Mouse (Mus musculus) heart, postnatal 14 days (tissue): Measurements from ENCODE around the gene Relb. TPM values are rescaled to one million over a fixed set of nuclear protein-coding genes. Genes with fewer than 3 reads are reported as not detected.

Experiments
- DNase-seq, 2 experiments: peaks; one replicate each; pipeline ENCODE4 v3.0.0; 2021 to 2022
- intact Hi-C: fragments of 180-260 bp; cut with DNase I; formaldehyde crosslinking; loops from one replicate; pipeline ENCODE4 v1.15.1; 2025
- total RNA-seq, 2 experiments: library from RNA; stranded (reverse); gene quantifications; 2 replicates each; pipeline ENCODE4 v1.2.3; 2021

Gene Relb
- total RNA-seq, 2 experiments from 2014 or later: 6.3 to 9.6 TPM

DNA sequence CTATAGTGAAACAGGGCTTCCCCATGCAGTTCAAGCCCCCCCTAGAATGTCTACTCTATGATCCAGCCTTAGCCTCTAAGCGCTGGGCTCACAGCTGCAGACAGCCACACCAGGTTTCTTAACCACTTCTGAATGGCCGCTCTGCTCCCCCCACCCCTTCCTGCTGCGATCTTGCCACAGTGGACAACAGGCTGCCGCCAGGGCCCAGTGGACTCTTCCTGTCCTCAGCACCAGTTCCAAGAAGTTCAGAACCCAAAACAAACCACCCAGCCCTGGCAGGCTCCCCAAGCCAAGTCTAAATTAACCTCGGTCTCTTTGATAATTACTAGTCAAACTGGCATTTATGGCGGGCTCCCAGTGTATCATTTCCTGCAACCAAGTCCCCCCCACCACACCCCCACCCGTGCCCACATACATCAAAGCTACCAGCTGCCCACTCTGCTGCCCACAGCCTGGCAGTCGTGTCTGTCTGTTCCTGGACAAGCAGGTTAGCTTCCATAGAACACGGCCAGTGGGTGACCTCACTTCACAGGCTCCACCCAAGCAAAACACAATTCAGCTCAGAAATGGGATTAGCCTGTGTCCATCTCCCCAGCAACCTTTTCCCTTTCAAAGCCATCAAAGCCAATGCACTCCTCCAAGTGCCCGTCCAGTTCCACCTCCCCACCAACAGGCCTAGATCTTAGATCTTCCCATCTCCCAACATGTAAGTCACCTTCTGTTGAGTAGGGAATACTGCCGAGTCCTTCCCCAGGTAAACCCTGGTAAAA lies 68.6 kb downstream of the Relb start:
- intact Hi-C loops: no loop called here
- DNase-seq: no peak

DNA sequence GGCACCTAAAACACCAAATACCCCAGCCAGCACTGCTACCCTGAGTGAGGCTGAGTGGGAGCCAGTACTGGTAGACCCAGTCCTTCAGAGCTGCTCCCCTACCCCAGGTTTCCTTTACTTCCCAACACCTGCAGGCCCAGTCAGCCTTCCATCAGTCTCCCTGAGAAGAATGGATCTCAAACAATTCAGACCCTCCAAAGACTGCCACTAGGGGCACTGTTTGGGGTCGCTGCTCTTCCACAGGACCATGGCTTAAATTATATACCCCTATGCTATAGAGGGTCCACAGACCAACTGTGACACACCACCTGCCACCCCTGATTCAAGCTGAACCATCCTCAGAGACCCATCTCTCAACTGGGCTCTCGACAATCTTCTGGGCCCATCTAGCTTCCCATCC lies 70.3 kb downstream of the Relb start:
- intact Hi-C loops: no loop called here
- no peak for DNase-seq

DNA sequence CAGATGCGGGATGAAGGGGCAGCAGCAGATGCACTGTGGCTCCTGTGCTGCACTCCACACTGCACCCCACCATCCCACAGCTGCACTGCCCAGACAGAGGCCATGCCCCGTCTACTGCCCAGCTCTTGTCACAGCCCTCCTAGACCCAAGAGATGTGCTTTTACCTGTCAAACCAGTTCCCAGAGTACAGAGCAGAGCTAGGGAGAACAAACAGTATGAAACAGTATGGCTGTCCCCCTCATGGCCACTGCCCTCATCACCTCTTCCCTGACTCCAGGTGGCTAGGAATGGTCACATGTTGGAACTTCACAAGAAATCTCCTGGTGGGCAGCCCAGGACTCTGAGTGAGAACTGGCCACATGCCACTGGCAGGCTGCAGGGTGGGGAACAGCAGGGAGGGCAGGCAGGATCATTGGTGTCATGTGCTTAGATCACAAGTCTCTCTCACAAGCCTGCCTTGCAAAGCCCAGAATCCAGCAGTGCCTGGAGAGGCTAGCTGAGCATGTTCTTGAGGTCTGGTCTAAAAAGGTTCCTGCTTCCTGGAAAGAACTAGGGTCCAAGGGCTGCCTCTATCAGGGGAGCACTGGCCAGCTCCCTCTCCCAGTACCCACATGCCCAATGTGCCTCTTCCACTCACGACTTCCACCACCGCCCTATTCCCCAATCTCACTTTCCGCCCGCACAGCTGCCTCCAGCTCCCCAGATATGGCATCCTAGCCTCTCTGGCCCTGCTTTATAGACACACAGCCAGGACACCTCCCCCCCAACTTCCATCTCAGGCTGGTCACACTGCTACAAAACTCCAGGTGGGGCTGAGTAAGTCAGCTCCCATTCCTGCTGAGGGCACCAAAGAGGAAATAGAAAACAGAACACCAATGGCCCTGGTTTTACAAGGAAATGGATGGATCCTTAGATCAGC lies 71.0 kb downstream of the Relb start:
- peak in 1 of 2 experiments; percentile 47 for DNase-seq
- intact Hi-C loops: no loop called here

DNA sequence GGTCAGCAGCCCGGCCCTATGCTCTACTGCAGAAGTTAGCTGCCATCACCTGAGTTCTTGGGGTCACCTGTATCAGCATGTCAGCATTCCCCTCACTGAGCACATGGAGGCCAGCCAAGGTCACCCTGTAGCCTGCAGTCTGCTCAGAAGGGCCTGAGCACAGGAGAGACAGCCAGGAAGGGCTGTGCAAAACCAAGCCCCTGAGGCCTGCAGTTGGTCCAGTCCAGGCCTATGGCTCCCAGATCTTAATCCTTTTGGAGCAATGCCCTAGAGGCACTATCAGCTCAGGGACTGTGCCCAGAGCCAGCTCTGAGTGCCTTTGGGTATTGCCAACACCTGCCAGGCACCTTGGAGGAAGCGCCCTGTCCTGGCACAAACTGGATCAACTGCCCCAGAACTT lies 72.2 kb downstream of the Relb start:
- intact Hi-C loops: no loop called here
- no peak for DNase-seq

Other genes with a start within 250 kb of the Relb start
- gene Ercc2, start 247.4 kb downstream of the Relb start, total RNA-seq: 10 to 100 TPM; 12.4 to 15.7 TPM
- gene Klc3, start 225.3 kb downstream of the Relb start, total RNA-seq: under 1 TPM; 0.45 to 0.63 TPM
- gene Ckm, start 224.7 kb downstream of the Relb start, total RNA-seq: 1,000 to 10,000 TPM; 3,946 to 4,137 TPM
- gene Mark4, start 170.6 kb downstream of the Relb start, total RNA-seq: 10 to 100 TPM; 23.3 to 25.0 TPM
- 1 to 10 TPM in 1 of 2 experiments, under 1 TPM in 1; 0.79 to 1.1 TPM for gene Exoc3l2, start 166.1 kb downstream of the Relb start, total RNA-seq
- 1 to 10 TPM; 2.0 to 2.2 TPM for gene Bloc1s3, start 121.1 kb downstream of the Relb start, total RNA-seq
- 10 to 100 TPM; 48.9 to 49.6 TPM for gene Trappc6a, start 121.0 kb downstream of the Relb start, total RNA-seq
- gene Nkpd1, start 111.6 kb downstream of the Relb start, total RNA-seq: not detected
- gene Ppp1r37, start 66.4 kb downstream of the Relb start, total RNA-seq: 10 to 100 TPM; 41.3 to 41.5 TPM
- under 1 TPM; 0.20 to 0.36 TPM for gene Zfp296, start 52.2 kb downstream of the Relb start, total RNA-seq
- 10 to 100 TPM; 45.6 to 49.8 TPM for gene Gemin7, start 51.8 kb downstream of the Relb start, total RNA-seq
- 10 to 100 TPM; 21.5 to 22.6 TPM for gene Clasrp, start 25.0 kb downstream of the Relb start, total RNA-seq
- gene Clptm1, start 35.6 kb upstream of the Relb start, total RNA-seq: 10 to 100 TPM; 80.2 to 82.8 TPM
- gene Apoc2, start 48.5 kb upstream of the Relb start, total RNA-seq: under 1 TPM; 0.41 to 0.55 TPM
- not detected for gene Gm44805, start 52.0 kb upstream of the Relb start, total RNA-seq
- gene Apoc4, start 52.0 kb upstream of the Relb start, total RNA-seq: not detected
- gene Apoc1, start 63.2 kb upstream of the Relb start, total RNA-seq: 1 to 10 TPM; 2.2 to 8.9 TPM
- gene Apoe, start 69.8 kb upstream of the Relb start, total RNA-seq: 100 to 1,000 TPM; 243 to 352 TPM
- 100 to 1,000 TPM; 107 to 120 TPM for gene Tomm40, start 86.0 kb upstream of the Relb start, total RNA-seq
- 10 to 100 TPM; 37.2 to 39.7 TPM for gene Nectin2, start 121.0 kb upstream of the Relb start, total RNA-seq
- gene Bcam, start 141.6 kb upstream of the Relb start, total RNA-seq: 100 to 1,000 TPM; 225 to 236 TPM
- gene Cblc, start 167.4 kb upstream of the Relb start, total RNA-seq: not detected
- gene Bcl3, start 193.3 kb upstream of the Relb start, total RNA-seq: 1 to 10 TPM; 3.9 to 4.5 TPM
- gene Gm19345, start 222.6 kb upstream of the Relb start, total RNA-seq: not detected
- gene Ceacam16, start 231.9 kb upstream of the Relb start, total RNA-seq: 1 to 10 TPM in 1 of 2 experiments, under 1 TPM in 1; 0.34 to 1.2 TPM